Mouse (Mus musculus) embryonic fibroblast, embryonic 13.5 days (primary cell): Measurements from ENCODE around the gene Phospho2.
"Not testable (repeated sequence)": the region's sequence is repeated elsewhere in the genome, so short reads cannot be mapped to it uniquely, and the experiment has no call there.

Experiments
- CTCF ChIP-seq: IDR thresholded peaks from 2 replicates; pipeline ENCODE4 v1.5.1; 2011; ENCODE audit warnings: mild to moderate bottlenecking, control low read depth, low read length, moderate library complexity, borderline replicate concordance; ENCODE audit not compliant: insufficient read depth
- POLR2A ChIP-seq: IDR thresholded peaks from 2 replicates; pipeline ENCODE4 v1.6.1; 2011; ENCODE audit warnings: low read depth, mild to moderate bottlenecking, control low read depth, low read length, moderate library complexity

GRCm38 (mm10) chr2:69804663-69805062, 15.2 kb downstream of the Phospho2 start:
- not testable (repeated sequence) for TF ChIP-seq POLR2A, CTCF
